Mouse (Mus musculus) Muller cell, postnatal 12 days (primary cell): ENCODE data around the gene Nucb1.
A peak's percentile ranks its signal among the peaks of the same experiment; 100 is the strongest.
"Not testable (repeated sequence)": the region's sequence is repeated elsewhere in the genome, so short reads cannot be mapped to it uniquely, and the experiment has no call there.

Experiments used
- DNase-seq: peaks from one replicate; pipeline ENCODE4 v3.0.0-alpha.2; 2015; ENCODE audit errors: inconsistent ontology term

Gene Nucb1

DNA sequence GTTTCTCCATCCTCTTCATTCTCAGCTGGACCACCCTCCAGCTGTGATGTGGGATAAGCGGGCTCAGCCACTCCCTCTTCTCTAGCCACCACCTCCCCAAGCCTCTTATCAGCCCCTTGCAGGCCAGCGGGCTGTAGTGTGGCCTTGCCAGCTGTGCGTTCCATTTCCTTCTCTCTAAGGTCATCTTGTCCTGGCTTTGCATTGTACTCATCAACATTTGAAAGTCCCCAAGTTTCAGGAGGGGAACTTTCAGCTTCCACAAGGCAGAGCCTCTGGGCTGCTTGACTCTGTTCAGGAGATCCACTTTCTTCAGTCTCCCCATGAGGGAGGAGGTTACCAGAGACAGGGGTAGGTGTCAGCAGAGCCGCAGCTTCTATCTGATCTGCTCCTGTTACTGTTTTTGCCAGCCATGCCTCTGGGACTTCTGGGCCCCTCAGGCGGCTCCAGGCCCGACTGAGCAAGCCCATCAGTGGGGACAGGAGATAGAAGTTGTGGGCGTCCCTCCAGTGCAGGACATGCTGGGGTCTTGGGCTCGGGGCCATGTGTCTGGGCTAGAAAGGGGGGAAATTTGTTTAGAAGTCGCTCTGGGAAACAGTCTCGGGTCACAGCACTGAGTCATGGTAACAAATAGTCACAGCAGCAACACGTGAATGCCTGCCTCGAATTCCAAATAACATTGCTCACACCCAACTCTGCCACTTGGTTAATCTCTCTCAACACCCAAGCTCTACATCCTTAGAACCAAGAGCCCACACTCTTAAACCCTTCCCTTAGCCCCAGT, 14.8 kb upstream of the Nucb1 start:
- peak; percentile 76 for DNase-seq

DNA sequence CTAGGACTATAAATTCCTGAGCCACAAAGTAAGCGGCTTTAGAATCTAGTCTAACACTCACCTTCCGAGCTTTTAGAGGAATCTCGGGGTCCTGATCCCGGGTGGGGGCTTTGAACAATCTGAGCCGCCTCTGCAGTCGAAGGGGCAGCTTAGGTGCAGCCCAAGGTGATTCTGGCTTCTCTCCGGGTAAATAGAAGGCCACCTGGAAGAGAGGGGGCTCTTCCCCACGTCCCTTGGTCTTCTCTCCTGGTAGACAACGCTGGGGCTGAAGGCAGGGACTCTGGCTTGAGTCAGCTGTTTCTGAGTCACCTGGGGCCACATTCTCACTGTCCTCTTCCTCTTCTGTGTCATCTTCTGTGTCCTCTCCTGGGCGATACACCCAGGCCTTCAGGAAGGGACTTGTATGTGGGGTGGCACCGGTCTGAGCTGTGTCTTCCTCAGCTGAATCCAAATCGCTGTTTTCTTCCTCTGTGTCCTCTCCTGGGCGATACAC, 13.5 kb upstream of the Nucb1 start:
- no peak for DNase-seq

- peak; percentile 14 for DNase-seq
Measured at GRCm38 (mm10) chr7:45522957-45523676, 12.9 kb upstream of the Nucb1 start.

DNA sequence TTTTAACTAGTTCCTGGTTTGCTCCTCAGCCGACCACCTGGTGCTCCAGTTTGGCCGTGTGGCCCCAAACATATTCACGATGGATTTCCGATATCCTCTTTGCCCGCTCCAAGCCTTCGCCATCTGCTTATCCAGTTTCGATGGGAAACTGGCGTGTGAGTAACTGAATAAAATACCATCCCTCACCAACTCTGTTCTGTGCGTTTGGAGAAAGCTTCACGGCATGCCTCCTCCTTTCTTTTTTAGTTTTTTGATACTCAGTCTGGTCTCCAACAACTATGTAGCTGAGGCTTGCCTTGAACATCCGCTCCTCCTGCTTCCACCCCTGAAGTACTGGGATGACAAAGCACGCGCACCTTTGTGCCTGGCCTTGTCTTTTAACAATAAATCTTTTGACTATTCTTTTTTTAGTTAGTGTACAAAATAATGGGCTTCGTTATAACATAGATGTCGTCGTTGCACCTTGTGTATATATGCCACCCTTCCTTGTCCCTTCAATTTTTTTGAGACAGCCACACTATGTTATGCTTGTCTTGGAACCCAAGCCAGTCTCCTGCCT, 12.1 kb upstream of the Nucb1 start:
- no peak for DNase-seq

DNA sequence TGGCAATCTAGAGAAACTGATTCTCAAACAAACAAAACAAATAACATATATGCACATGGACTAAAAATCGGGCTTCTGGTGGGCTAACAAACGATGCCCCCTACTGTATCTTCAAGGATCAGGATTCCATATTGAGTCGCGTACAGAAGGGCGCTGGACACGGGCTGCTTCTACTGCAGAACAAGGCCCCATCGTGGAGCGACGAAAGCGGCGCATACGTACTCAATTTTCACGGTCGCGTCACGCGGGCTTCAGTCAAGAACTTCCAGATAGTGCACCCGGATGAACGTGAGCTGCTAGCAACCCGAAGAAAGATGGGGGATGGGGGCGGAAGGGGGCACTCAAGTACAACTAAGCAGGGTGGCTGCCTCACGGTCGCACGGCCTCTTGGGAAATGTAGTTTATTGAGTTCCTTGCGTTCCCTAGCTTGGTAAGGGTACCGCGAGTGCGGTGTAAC, 11.6 kb upstream of the Nucb1 start:
- DNase-seq, result peak; percentile 91

DNA sequence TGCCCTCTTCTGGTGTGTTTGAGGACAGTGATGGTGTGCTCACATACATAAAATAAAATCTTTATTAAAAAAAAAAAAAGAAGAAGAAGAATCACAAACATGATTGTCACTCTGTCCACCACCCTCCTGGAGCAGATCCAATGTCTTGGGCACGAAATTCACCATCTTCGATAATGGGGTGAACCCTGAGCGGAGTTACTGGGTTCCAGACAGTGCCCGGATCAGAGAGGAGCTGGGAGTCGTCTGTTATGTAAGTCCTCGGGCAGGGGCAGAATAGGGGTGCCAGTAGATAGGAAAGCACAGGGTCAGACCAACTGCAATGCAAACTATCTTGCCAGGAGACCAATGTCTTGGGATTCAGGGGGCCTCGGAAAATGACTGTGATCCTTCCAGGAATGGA, 10.4 kb upstream of the Nucb1 start:
- no peak for DNase-seq

- DNase-seq, result no peak
Measured at GRCm38 (mm10) chr7:45519345-45520120, 9.3 kb upstream of the Nucb1 start.

- no peak for DNase-seq
Measured at GRCm38 (mm10) chr7:45518618-45519017, 8.4 kb upstream of the Nucb1 start.

DNA sequence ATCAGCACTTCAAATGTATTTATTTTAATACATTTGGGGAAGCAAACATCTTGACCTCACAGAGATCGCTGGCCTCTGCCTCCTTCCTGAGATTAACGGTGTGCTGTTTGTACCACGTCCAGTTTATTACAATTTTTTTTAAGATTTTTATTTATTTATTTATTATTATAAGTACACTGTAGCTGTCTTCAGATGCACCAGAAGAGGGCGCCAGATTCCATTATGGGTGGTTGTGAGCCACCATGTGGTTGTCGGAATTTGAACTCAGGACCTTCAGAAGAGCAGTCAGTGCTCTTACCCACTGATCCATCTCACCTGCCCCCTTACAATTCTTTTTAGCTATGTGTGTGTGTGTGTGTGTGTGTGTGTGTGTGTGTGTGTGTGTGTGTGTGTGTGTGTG, 6.6 kb upstream of the Nucb1 start:
- DNase-seq, result not testable (repeated sequence)

DNA sequence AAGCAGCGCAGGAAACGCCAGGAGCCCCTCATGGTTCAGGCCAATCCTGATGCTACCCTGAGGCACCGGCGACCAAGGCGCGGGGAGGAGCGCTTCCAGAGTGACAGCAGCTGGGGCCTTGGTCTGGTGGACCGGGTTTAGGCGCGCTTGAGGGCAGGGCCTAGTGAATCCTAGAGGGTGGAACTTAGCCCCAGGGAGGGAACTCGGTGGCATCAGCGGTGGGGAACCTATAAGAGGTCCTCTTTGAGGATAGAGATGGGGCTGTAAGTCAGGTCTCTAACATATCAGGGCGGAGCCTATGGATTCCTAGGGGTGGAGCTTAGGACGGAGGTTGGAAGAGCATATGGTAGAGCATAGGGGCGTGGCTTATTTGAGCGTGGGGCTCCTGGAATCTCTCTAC, 5.2 kb upstream of the Nucb1 start:
- DNase-seq, result no peak

GRCm38 (mm10) chr7:45514411-45514810, 4.2 kb upstream of the Nucb1 start:
- no peak for DNase-seq

GRCm38 (mm10) chr7:45509181-45509882, 874 bp downstream of the Nucb1 start:
- DNase-seq, result no peak

DNA sequence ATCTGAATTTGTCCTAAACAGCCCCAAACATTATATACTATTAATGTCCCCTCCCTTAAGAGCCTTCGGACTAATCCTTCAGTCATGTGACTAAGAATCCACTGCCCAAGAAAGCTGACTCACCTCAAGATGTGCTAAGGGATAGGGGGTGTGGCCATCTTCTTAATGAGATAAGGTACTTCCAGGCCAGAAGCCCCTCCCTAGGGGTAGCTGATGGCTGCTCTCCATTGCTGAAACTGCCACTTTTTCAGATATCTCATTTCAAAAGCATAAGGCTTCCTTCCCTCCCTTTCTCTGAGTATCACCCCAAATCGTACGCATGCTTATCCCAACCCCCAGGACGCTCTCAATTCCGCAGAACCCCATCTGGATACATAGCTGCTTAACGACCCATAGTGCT, 1.6 kb downstream of the Nucb1 start:
- no peak for DNase-seq

DNA sequence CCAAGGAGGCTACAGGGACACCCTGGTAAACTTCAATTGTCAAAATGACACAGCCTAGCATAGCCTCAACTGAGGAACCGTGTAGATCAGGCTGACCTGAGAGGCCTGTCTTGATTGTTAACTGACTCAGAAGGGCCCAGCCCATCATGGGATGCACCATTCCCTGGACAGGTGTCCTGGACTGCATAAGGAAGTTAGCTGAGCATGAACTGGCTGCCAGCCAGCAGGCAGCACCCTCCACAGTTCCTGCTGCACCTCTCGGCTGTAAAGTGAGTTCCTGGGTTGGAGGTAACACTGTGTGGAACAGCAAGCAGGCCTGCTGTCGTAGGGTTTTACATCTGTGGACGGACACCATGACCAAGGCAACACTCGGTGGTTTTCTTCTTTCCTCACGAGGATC, 2.6 kb downstream of the Nucb1 start:
- no peak for DNase-seq

GRCm38 (mm10) chr7:45498427-45498826, 11.8 kb downstream of the Nucb1 start:
- no peak for DNase-seq

DNA sequence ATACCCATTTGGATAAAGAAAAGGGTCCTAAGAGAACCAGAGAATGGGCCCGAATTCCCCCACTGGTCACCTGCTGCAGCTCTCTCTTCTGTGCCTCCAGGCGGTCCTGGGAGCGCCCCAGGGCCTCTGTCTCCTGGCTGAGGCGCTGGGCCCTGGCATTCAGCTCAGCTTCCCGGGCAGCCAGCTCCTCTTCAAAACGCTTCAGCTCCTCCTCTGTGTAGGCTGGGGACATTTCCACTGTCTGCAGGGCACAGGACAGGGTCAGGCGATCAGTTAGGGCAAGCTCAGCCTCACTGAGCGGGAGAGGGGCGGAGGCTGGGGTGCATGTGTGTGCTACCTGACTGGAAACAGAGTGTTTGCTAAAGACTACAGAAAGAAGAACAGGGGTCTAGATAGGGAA, 15.7 kb downstream of the Nucb1 start:
- DNase-seq, result no peak

GRCm38 (mm10) chr7:45492951-45493350, 17.3 kb downstream of the Nucb1 start:
- DNase-seq, result no peak

DNA sequence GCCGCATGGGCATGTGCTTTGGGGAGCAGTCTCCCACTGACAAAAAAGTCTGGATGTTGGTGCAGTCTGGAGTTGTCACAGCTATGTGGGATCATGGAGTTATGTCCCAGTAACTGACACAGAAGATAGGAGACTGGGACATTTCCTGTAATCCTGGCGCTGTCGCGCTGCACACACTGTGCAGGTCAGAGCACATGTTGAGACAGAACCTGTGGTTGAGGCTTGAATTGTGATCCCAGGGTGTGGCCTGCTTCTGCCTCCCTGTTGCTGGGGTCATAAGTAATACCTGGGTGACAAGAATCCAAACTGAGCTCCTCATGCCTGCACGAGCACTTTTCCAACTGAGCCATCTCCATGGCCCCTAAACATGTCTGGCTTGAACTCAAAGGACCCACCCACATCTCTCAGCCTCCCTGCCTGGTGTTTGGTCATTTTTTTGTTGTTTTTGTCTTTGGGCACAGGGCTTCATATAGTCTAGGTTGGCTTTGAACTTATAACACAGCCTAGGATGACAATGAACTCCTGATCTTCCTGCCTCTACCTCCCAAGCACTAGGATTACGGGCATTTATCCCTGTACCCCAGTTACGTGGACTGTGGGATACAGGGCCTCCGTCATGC, 17.9 kb downstream of the Nucb1 start:
- DNase-seq, result no peak

GRCm38 (mm10) chr7:45491264-45491663, 18.9 kb downstream of the Nucb1 start:
- no peak for DNase-seq

GRCm38 (mm10) chr7:45490822-45491221, 19.4 kb downstream of the Nucb1 start:
- DNase-seq, result no peak

- no peak for DNase-seq
Measured at GRCm38 (mm10) chr7:45489578-45489977, 20.6 kb downstream of the Nucb1 start.
